Mouse (Mus musculus) CH12.LX (cell line): ENCODE results near the gene Zfp729a.
"Not testable (repeated sequence)": the region's sequence is repeated elsewhere in the genome, so short reads cannot be mapped to it uniquely, and the experiment has no call there.

Experiments
- MAFK ChIP-seq: IDR thresholded peaks from 2 replicates; pipeline ENCODE4 v1.6.1; 2011; ENCODE audit warnings: low read length, improper control_type of control experiment; ENCODE audit not compliant: insufficient replicate concordance
- MAX ChIP-seq: IDR thresholded peaks from 2 replicates; pipeline ENCODE4 v1.6.1; 2011; ENCODE audit warnings: low read length, improper control_type of control experiment
- POLR2A ChIP-seq: IDR thresholded peaks from 2 replicates; pipeline ENCODE4 v1.6.1; 2011; ENCODE audit warnings: low read depth, mild to moderate bottlenecking, improper control_type of control experiment, low read length
- POLR2AphosphoS2 ChIP-seq: IDR thresholded peaks from 2 replicates; pipeline ENCODE4 v1.6.1; 2011; ENCODE audit warnings: low read depth, low read length, improper control_type of control experiment

DNA sequence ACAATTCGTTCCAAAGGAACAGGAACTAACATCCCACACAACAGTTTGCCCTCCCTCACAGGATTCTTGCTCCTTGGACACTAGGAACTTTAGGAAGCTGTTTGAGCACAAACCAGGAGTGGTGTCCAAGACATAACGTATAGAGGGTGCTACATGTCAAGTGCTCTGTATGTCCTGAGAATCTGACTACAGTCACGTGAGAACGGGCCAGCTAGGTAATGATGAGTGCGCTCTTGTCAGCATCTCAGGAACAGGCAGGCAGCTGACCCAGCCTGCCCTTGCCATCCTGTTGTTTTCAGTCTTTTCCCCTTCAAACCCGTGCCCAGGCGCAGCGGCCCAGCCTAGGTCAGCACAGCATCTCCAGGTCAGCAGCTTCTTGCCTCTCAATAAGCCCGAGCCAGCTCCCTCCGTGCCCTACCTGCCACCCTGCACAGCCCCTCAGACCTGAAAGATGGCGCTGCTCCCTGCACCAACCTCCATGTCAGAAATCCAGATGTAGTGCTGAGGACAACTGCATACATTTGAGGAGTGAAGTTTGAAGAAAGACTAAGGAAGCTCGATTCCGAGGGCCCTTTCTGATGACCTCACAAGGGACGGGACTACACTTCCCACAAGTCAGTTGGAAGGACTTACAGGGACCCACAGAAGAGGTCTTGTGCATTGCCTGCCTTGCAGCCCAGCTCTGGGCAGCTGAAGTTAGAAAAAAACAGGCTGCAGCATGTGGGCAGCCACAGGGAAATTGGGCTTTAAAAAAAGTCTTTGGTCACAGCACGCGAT lies 45.6 kb upstream of the Zfp729a start:
- TF ChIP-seq POLR2A (peak; percentile 56), MAX (peak; percentile 97)
- TF ChIP-seq POLR2AphosphoS2, MAFK: not testable (repeated sequence)
